Mouse (Mus musculus) left cerebral cortex, postnatal 10 days (tissue): Measurements from ENCODE around the gene Osbpl10. TPM values are rescaled to one million over a fixed set of nuclear protein-coding genes. Genes with fewer than 3 reads are reported as not detected.
"Not testable (repeated sequence)": the region's sequence is repeated elsewhere in the genome, so short reads cannot be mapped to it uniquely, and the experiment has no call there.

Experiments
- DNase-seq, 2 experiments: peaks; one replicate each; pipeline ENCODE4 v3.0.0; 2021 to 2022; ENCODE audit warnings: low spot score in 2 of 2, mixed read lengths in 1 of 2; ENCODE audit errors: extremely low spot score in 1 of 2
- intact Hi-C: fragments of 180-260 bp; cut with DNase I; formaldehyde crosslinking; loops from one replicate; pipeline ENCODE4 v1.15.1; 2025
- total RNA-seq, 2 experiments: library from RNA; stranded (reverse); gene quantifications; 2 replicates each; pipeline ENCODE4 v1.2.3; 2021

Osbpl10 gene
- total RNA-seq, 2 experiments from 2014 or later = 55.7 to 56.3 TPM

DNA sequence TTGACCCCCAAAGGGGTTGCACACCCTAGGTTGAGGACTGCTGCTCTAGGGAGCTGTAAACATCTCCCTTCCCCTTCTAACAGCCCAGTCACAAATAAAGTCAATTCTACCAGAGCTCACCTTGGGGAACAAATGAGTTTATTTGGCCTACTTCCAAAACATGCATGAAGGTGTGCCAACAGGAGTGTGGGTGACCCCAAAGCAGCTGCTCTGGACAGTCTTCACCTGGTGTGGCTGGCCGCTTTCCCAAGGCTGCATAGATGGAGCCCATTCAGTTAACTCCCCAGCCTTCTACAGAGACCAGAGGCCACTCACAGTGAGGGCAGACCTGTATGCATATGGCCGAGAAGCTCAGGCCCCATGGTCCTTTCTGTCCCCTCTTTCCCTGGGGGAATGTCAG is 43.0 kb downstream of the Osbpl10 start:
- intact Hi-C loops = loop anchor here (5.0 kb wide), 1 partner anchor 44 kb away; the partner anchor contains the start of gene Osbpl10
- DNase-seq = no peak

DNA sequence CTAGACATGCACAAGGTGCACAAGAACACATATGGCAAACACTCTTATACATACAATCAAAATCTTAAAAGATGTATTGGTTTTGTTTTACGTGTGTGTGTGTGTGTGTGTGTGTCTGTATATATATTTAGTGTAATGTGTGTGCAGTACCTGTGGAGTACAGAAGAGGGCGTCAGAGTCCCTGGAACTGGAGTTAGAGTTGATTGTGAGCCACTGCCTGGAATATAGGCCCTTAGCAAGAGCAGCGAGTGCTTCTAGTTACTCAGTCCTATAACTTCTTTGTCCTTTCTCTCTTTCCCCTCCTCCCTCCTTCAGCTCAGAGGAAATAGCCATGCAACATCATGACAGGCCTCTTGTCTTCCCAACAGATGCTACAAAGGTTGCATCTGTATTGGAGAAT is 44.8 kb downstream of the Osbpl10 start:
- intact Hi-C loops = loop anchor here (5.0 kb wide), 1 partner anchor 46 kb away; the partner anchor contains the start of gene Osbpl10
- no peak for DNase-seq

DNA sequence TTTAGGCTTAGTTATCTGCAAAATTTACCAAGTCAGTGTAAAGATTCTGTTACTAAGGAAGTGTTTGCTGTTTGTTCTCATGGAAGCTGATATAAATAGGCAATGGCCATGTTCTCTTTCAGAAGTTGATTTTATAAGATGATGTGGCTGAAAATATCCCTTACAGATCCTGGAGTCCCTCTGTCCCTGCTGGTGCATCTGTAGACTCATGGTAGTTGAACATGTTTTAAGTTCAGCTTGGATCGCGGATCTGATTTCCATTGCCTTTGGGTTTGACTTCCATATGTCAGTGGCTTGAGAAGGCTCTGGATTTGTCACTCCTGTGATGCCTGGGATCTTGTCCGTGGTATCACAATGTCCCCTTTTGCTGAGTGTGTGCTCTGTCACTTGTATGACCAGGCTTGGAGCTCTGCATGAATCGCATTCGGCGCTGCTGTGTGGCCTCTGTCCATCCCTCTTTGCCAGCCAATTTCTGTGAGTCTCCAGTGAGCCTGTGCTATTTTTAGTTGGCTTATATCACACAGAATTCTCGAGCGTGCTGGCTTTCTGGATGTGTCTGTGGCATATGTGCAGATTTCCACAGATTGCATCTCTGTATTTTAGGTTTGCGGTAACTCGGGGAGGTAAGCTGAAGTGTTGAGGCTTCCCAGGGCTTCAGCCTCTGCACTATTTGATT is 45.5 kb downstream of the Osbpl10 start:
- DNase-seq = peak; percentile 33 to 66

DNA sequence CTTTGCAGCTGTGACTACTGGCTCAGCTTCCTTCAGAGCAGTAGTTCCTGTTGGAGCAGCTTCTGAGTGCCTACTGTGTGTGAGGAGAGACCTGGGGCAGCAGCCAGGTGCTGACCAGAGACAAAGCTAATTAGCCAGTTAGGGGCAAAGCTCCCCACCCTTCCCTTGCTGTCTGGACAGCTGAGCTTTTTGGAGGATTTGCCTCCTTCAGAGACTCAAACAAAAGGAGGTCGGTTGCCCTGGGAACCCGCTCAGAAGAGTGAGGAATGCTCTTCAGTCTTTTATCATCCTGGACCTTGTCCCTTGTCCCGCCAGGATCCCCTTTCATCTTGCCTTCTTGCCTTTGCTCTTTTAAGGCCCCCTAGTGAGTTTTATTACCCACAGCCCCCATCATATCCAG is 50.9 kb downstream of the Osbpl10 start:
- DNase-seq = no peak
- intact Hi-C loops = no loop called here

More for the DNA sequence above, 45.5 kb downstream of the Osbpl10 start:
- intact Hi-C loops = loop anchor here (5.0 kb wide), 1 partner anchor 47 kb away; the partner anchor contains the start of gene Osbpl10

DNA sequence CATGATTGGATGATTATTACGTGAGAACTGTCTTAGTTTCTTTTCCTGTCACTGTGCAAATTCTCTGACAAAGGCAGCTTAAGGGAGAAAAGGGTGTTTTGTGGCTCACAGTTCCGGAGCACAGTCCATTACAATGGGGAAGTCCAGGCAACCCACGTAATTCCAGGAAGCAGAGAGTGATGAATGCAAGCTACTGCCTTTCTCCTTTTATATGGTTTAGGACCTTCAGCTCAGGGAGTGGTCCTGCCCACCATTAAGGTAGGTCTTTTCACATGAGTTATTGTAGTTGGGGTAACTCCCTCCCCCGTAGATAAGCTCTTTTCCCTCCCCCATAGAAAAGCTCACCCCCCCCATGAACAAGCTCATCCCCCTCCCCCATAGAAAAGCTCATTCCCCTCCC is 52.2 kb downstream of the Osbpl10 start:
- intact Hi-C loops = no loop called here
- no peak for DNase-seq

DNA sequence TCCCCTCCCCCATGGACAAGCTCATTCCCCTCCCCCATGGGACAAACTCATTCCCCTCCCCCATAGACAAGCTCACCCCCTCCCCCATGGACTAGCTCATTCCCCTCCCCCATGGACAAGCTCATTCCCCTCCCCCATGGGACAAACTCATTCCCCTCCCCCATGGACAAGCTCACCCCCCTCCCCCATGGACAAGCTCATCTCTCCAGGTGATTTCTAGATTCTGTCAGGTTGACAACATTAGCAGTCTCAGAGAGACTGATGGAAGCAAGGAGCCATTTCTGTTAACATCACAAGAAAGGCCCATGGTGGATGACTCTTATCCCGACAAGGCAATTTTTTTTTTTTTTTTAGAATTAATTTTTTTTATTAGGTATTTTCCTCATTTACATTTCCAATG is 52.7 kb downstream of the Osbpl10 start:
- DNase-seq, intact Hi-C loops: not testable (repeated sequence)

DNA sequence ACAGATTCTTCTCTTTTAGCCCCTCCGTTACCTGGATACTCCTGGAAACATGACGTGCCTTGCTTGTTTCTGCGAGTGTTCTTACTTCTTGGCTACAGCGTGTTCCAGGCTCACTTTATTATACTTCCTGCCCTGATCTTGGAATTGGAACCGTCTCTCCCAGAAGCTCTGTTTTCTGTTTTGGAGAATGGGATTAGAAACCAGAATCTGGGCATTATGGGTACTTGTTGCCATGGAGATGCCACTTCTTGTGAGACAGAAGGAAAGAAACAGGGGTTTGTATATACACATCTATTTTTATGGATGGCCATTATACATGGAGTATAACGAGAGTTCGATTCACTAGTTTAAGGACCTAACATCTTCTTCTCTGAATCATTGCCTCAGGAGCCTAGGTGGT is 54.4 kb downstream of the Osbpl10 start:
- DNase-seq = no peak
- intact Hi-C loops = no loop called here

DNA sequence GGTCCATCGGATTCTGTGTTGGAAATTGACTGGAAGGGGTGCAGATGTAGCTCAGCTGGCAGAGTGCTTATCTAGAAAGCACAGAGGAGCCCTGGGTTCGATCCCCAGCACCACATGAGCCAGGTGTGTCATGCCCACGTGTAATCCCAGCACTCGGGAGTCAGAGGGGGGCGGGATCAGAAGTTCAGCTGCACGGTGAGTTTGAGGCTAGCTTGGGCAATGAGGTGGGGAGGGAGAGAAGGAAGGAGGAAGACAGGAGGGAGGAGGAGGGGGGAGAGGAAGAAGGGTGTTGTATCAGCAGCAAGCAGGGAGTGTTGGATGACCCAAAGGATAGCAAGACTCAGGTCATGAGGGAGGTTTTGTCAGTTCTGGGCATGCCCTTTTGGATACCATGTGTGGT is 55.9 kb downstream of the Osbpl10 start:
- intact Hi-C loops = no loop called here

DNA sequence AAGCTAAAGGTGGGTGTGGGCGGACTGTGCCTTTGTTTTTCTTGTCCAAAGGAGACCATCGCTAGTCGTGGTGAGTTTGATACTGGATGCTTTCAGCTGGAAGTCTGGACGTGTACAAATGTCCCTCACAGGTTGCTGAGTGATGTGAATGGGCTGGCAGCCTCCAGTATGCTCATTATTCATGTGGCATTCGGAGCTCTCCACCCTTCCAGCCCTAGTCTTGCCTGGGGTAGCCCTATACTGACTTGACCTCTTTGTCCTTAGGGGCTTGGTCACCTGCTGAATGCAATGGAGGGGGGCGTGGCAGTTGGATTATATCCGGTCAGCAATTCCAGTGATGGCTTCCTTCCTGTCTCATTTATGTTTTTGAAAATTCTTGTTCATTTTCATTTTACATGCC is 56.4 kb downstream of the Osbpl10 start:
- intact Hi-C loops = loop anchor here (5.0 kb wide), 1 partner anchor 57 kb away; the partner anchor contains the start of gene Osbpl10
- DNase-seq = no peak

More for the DNA sequence above, 55.9 kb downstream of the Osbpl10 start:
- DNase-seq = no peak

DNA sequence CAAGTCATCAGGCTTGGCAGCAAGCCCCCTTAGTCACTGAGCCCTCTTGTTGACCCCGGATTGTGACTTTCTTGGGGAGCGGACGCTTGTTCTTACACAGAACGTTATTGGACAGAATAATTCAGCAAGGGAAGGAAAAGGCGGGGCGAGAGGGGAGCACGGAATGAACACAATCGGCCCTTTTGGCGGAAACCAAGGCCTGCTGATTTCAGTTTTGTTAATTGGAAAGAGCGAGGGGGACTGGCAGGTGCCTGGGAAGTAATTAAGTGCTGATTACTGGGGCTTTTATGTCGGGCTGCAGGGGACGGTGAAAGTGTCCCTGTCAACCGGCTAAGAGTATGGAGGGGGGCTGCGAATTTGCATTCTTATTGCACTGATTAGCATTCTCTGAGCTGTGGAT is 59.8 kb downstream of the Osbpl10 start:
- intact Hi-C loops = loop anchor here (5.0 kb wide), 1 partner anchor 61 kb away; the partner anchor contains the start of gene Osbpl10
- peak; percentile 40 to 43 for DNase-seq

DNA sequence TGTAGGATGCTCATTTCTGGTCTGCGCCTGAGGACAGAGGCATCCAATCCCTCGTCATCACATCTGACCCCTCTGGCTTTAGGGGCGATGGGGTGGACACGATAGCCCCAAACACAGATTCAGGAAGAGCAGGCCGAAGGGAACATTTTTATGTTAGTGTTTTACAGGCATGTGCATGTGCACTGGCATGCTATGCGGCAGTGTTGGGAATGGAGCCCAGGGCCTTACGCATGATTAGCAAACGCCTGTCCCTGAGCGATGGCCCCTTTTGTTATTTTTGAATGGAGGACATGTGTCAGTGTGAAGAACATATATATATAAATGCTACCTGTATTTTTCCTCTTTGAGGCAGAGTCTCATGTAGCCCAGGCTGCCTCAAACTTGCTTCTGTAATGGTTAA is 60.3 kb downstream of the Osbpl10 start:
- no peak for DNase-seq
- intact Hi-C loops = loop anchor here (5.0 kb wide), 1 partner anchor 61 kb away; the partner anchor contains the start of gene Osbpl10

DNA sequence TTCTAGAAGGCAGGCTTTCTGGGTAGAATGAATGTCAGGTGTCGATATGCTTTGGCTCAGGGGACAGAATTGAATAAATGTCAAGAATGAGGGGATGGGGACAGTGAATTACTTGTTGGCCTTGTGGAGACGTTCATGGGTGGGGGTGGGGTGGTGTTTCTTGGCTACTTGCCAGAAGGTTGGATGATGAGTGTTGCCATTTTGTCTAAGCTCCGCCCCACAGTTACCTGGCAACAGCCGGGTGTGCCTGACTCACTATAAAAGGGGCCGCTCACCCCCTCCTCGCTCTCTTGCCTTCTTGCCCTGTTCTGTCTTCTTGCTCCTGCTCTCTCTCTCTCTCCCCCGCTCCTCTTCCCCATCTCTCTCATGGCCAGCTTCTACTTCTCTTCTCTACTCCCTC is 60.9 kb downstream of the Osbpl10 start:
- DNase-seq = no peak

DNA sequence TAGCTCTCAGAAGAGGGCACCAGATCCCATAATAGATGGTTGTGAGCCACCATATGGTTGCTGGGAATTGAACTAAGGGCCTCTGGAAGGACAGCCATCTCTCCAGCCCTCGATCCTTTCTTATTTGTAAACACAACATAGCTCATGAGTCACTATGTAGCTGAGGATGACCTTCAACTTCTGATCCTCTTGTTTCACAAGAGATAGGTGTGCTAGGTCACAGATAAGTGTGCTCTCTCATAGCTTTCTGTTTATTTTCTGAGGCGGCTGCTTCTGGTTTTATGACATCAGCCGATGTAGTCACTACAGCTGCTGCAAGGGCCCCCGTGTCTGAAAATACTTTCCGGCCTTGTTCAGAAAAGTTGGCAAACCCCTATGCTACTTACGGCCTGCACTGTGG is 64.2 kb downstream of the Osbpl10 start:
- DNase-seq = no peak
- intact Hi-C loops = no loop called here

More for the DNA sequence above, 60.9 kb downstream of the Osbpl10 start:
- intact Hi-C loops = loop anchor here (5.0 kb wide), 1 partner anchor 62 kb away; the partner anchor contains the start of gene Osbpl10

DNA sequence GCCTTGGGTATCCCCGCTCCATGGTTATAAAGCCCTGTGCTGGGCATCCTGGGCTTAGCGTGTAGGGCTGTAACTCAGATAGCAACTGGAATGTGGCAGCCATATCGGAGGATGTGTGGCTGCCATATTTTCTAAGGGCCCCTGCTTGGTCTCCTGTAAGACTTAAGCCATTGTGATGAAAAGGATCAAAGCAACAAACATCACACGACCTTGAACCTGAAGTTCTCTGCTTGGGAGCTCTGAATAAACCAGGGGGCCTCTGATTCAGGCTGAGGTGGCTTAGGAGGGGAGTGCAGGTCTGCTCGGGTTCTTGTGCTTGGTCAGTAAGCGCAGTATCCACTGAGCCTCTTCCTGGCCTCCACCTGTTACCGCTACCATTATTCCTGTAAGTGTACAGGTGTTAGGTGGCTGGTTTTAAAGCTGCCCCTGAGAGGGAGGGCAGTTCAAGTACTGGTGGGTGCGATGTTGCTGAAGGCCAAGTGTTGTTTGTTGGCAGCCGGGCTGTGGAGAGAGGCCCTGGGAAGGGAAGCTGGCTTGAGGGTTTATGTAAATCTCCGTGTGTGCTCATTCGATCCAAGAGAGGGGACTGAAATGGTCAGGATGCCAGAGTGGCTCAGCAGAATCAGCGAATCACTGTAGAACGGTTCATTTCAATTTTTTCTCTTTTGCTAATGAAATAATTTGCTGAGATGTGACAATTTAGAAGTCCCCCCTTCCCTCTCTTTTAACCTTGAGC is 64.8 kb downstream of the Osbpl10 start:
- DNase-seq = no peak
- intact Hi-C loops = no loop called here

DNA sequence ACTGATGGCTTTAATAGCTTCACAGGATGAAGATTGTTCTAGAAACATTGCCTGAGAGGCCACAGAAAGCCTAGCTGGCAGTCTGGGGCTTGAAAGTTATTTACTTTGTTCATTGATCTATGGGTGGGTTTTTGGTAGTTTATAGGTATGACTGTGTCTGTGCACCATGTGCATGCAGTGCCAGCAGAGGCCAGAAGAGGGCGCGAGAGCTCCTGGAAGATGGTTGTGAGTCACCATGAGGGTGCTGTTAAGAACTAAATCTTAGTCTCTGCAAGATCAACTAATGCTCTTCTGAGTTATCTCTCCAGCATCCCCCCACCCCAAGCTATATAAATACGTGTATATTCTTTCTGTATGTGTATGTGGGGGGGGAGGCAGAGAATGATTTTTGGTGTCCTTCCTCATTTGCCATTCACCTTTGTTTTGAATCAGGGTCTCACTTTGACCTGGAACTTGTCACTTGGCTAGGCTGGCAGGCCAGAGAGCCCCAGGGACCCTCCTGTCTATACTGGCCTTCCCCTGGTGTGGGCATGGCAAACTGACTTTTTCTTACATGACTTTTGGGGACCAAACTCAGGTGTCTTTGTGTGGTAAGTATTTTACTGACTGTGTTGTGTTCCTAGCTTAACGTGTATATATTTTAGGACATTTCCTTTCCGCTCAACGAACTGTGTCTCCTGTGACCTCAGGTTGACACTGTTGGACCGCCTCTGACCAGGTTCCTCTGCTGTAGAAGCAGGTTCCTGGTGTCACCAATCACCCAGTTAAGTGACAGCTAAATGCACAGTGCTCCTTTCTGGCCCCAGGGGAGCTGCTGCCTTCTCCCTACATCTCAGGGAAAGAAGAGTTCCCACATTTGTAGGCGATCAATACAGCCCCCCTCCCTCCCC is 65.8 kb downstream of the Osbpl10 start:
- intact Hi-C loops = no loop called here

DNA sequence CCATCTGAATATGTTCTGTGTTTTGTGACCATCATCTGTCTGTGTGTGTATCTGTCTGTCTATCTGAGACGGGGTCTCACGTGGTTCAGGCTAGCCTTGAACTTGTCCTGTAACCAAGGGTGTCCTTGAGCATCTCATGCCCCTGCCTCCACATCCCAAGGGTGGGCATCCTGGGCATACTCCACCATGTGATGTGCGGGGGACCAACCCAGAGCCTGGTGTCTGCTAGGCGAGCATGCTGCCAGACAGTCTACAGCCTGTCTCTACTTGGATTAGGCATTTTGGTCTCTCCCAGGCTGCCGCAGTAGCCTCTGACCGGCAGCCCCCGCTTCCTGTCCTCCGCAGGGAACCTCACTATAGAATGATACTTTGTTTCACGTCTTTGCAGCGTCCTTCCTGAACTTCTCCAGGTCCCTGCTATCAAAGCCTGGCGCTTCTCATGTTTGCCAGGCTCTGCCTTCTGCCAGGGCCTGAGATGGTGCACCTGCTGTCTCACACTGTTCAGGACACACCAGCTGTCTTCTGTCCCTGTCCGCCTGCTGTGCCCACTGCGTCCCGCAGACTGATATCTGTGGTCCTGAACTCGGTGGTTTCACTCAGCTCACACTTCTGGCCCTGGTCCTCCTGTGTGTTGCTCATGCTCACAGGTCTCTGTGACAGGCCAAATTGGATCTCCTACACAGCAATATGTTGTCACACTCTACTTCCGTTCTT is 66.9 kb downstream of the Osbpl10 start:
- no peak for DNase-seq
- intact Hi-C loops = no loop called here

More for the DNA sequence above, 65.8 kb downstream of the Osbpl10 start:
- peak in 1 of 2 experiments; percentile 50 for DNase-seq

DNA sequence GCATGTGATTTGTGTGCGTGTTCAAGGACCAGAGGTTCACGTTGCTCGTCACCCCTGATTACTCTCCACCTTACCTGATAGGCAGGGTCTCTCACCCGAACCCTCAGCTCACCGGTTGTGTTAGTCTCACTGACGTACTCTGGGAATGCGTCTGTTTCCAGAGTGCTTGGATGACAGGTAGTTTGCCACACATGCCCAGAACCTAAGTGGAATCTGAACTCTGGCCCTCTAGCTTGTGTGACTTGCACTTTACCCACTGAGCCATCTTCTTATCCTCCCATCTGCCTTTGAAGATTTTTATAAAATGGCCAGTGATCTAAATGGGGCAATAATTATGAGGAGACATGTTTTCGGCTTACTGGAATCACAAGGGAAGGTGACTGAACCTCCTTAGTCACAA is 68.3 kb downstream of the Osbpl10 start:
- intact Hi-C loops = no loop called here
- DNase-seq = no peak

DNA sequence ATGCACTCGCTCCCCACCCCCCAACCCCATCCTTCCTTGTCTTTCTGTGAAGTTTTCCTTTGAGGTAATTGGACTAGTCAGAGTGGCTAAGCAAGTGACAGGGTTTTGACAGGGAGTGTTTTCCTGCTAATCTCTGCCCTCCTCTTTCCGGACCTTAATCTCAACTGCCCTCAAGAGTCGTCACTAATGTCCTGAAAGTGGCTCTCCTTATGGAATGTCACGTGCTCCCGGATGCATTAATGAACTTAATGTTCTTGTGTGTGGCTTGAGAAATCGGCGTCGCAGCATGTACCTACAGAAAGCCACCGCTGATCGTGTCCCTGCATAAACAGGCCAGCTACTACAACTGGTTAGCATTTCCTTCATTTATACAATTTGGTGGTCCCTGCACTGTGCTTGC is 70.0 kb downstream of the Osbpl10 start:
- no peak for DNase-seq
- intact Hi-C loops = no loop called here
